In the genomic region with DNA sequence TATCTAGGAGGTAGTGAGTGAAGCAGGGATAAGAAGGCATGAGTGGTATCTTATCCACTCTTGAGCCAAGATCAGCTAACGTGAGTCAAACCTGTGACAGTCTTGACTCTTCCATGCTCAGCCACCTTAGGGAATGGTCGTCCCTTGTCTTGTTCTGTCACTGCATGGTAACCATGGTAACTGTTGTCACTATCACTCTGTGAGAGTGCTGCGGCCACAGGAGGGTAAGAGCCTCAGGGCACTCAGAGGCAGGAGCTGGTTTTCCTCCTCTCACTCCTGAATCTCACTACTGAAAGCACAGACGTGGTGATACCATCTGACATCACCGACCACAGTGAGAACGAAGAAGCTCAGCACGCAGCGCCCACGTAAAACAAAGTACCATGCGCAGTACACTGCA, we compare ENCODE assay signal across 28 mouse cellular contexts. TPM values are rescaled to one million over a fixed set of nuclear protein-coding genes. Genes with fewer than 3 reads are reported as not detected.
DNase-seq lines count a peak whose midpoint lies in the region; ATAC-seq and TF ChIP-seq lines count a peak whose summit lies in the region.
"Had no signal": no experiment of that assay in that cellular context is flagged by ENCODE, and none has a peak within 500 bp of the region (broad histone marks: within the 10 kb centered on the region; RNA-seq: fewer than 3 reads in every experiment).

No protein-coding gene starts in this region.

- no peaks in the 10 kb centered on the region for H3K27me3 ChIP-seq in kidney, embryonic 14.5 days (ENCODE audit: control insufficient read depth, insufficient read depth, low read length)
- H3K27me3 ChIP-seq in midbrain, postnatal 0 days (ENCODE audit: insufficient read depth, low read length), result no peaks in the 10 kb centered on the region

- ATAC-seq in frontal cortex, adult (ENCODE audit: low TSS enrichment), result peak; percentile 57; the same call in 1 of the 2 replicates
- peak; percentile 52; the same call in 1 of the 2 replicates for ATAC-seq in kidney, embryonic 14.5 days (ENCODE audit: low FRiP score, low TSS enrichment)
- ATAC-seq in midbrain, postnatal 0 days (ENCODE audit: low FRiP score), result peak; percentile 34; the same call in 1 of the 2 replicates
- no peak for ATAC-seq in granulocyte monocyte progenitor cell, adult 5-6 weeks (replicated peaks; ENCODE audit: poor library complexity, severe bottlenecking)
- ATAC-seq: intestine, postnatal 0 days had no signal

- no peaks in the 10 kb centered on the region for H3K4me1 ChIP-seq in kidney, embryonic 14.5 days (ENCODE audit: control insufficient read depth, insufficient read depth, low read length)
- H3K4me1 ChIP-seq in midbrain, postnatal 0 days (ENCODE audit: insufficient read depth, low read length), result no peaks in the 10 kb centered on the region
- H3K4me1 ChIP-seq: liver, embryonic 13.5 days had no signal

- no peaks in the 10 kb centered on the region for H3K36me3 ChIP-seq in kidney, embryonic 14.5 days (ENCODE audit: control insufficient read depth, insufficient read depth, low read length)
- H3K36me3 ChIP-seq in midbrain, postnatal 0 days (ENCODE audit: insufficient read depth, low read length), result no peaks in the 10 kb centered on the region
- H3K36me3 ChIP-seq: liver, embryonic 13.5 days had no signal

- no peak overlapping the region for H3K9ac ChIP-seq in kidney, embryonic 14.5 days (ENCODE audit: low read depth, low read length)
- H3K9ac ChIP-seq in midbrain, postnatal 0 days (replicated peaks; ENCODE audit: low read length, poor library complexity, severe bottlenecking), result no peak overlapping the region; the same call in 1 of the 2 replicates
- H3K9ac ChIP-seq: liver, embryonic 13.5 days had no signal

- H3K4me3 ChIP-seq in kidney, embryonic 14.5 days (ENCODE audit: low read length), result no peak overlapping the region
- no peak overlapping the region for H3K4me3 ChIP-seq in midbrain, postnatal 0 days (ENCODE audit: low read depth, low read length)
- H3K4me3 ChIP-seq: gastrocnemius, adult 2 months; liver, embryonic 13.5 days had no signal

- no peak for TF ChIP-seq CTCF in midbrain, postnatal 0 days (IDR thresholded peaks at IDR 0.05)

- H3K4me2 ChIP-seq in kidney, embryonic 14.5 days (replicated peaks; ENCODE audit: low read depth, low read length), result no peak overlapping the region
- H3K4me2 ChIP-seq in midbrain, postnatal 0 days (ENCODE audit: low read depth, low read length, poor library complexity, severe bottlenecking), result no peak overlapping the region
- H3K4me2 ChIP-seq: heart, embryonic 11.5 days; liver, embryonic 13.5 days had no signal

- no peak overlapping the region for H3K27ac ChIP-seq in kidney, embryonic 14.5 days (ENCODE audit: low read depth, low read length)
- no peak overlapping the region for H3K27ac ChIP-seq in midbrain, postnatal 0 days (ENCODE audit: low read depth, low read length)
- H3K27ac ChIP-seq: gastrocnemius, adult 2 months; liver, embryonic 13.5 days had no signal

- DNase-seq in frontal cortex, postnatal 14 days (ENCODE audit: low spot score in 2 of 2), result no peak
- no peak for DNase-seq in kidney, adult 18-20 months
- DNase-seq in mesoderm, embryonic 11.5 days (ENCODE audit: low read depth, low spot score), result peak; percentile 11
- DNase-seq in midbrain, postnatal 0 days (ENCODE audit: low spot score), result no peak
- DNase-seq: adrenal gland, adult 2 months; gastrocnemius, adult 2 months; kidney, postnatal 4 days; layer of hippocampus, adult 9-11 months; liver, embryonic 13.5 days; lung, adult 2 months; lung, postnatal 14 days; right cerebral cortex, postnatal 25 days had no signal

- no peaks in the 10 kb centered on the region for H3K9me3 ChIP-seq in kidney, embryonic 14.5 days (ENCODE audit: control insufficient read depth, low read length)
- no peaks in the 10 kb centered on the region for H3K9me3 ChIP-seq in midbrain, postnatal 0 days (ENCODE audit: low read length)
- H3K9me3 ChIP-seq: liver, embryonic 13.5 days had no signal

- 66% methylated on average over 10 of the region's 10 CpGs for WGBS in kidney, embryonic 14.5 days
- 41% methylated on average over 10 of the region's 10 CpGs for WGBS in midbrain, postnatal 0 days

RNA-seq across cellular contexts. Expression of a gene that starts 19.7 kb away (rescaled TPM):
- not detected in 2 replicates for polyA plus RNA-seq in kidney, embryonic 14.5 days (2014; fragmentation: Nextera tagmentation; extraction: Ambion mirVana)
- total RNA-seq in midbrain, postnatal 0 days (2014; rRNA removed), result 18.5 and 20.0 TPM in 2 replicates
- polyA plus RNA-seq in midbrain, postnatal 0 days (2015; fragmentation: Nextera tagmentation; extraction: Ambion mirVana), result 10.3 and 10.4 TPM in 2 replicates
- total RNA-seq in granulocyte monocyte progenitor cell, adult 5-6 weeks (2014; fragmentation: Nextera tagmentation), result not detected in 2 replicates
- not detected in 2 replicates for total RNA-seq in granulocyte monocyte progenitor cell, adult 5-6 weeks (2017)
- total RNA-seq: megakaryocyte progenitor cell, adult 5-6 weeks; MEL; monocyte, adult 5-6 weeks; neutrophil, adult 5-6 weeks had no signal
- polyA plus RNA-seq: C2C12; liver, embryonic 13.5 days; spleen, adult 2 months had no signal

RNA-seq across cellular contexts. Expression of a gene that starts 24.1 kb away (rescaled TPM):
- not detected in 2 replicates for polyA plus RNA-seq in kidney, embryonic 14.5 days (2014; fragmentation: Nextera tagmentation; extraction: Ambion mirVana)
- 0.11 TPM in 1 of 2 replicates, not detected in the other for total RNA-seq in midbrain, postnatal 0 days (2014; rRNA removed)
- polyA plus RNA-seq in midbrain, postnatal 0 days (2015; fragmentation: Nextera tagmentation; extraction: Ambion mirVana), result 0.06 and 0.10 TPM in 2 replicates
- not detected in 2 replicates for total RNA-seq in granulocyte monocyte progenitor cell, adult 5-6 weeks (2014; fragmentation: Nextera tagmentation)
- total RNA-seq in granulocyte monocyte progenitor cell, adult 5-6 weeks (2017), result not detected in 2 replicates
- total RNA-seq: gastrocnemius, adult 2 months; left cerebral cortex, postnatal 25 days; megakaryocyte progenitor cell, adult 5-6 weeks; MEL; monocyte, adult 5-6 weeks; neutrophil, adult 5-6 weeks had no signal
- polyA plus RNA-seq: C2C12; heart, embryonic 11.5 days; heart, postnatal 0 days; liver, embryonic 13.5 days; urinary bladder, adult 2 months had no signal

RNA-seq across cellular contexts. Expression of a gene that starts 49.1 kb away (rescaled TPM):
- not detected in 2 replicates for polyA plus RNA-seq in kidney, embryonic 14.5 days (2014; fragmentation: Nextera tagmentation; extraction: Ambion mirVana)
- total RNA-seq in midbrain, postnatal 0 days (2014; rRNA removed), result 0.05 TPM in 1 of 2 replicates, not detected in the other
- polyA plus RNA-seq in midbrain, postnatal 0 days (2015; fragmentation: Nextera tagmentation; extraction: Ambion mirVana), result not detected in 2 replicates
- total RNA-seq in granulocyte monocyte progenitor cell, adult 5-6 weeks (2014; fragmentation: Nextera tagmentation), result not detected in 2 replicates
- not detected in 2 replicates for total RNA-seq in granulocyte monocyte progenitor cell, adult 5-6 weeks (2017)
- total RNA-seq: adrenal gland, adult 2 months; adrenal gland, postnatal 4 days; gastrocnemius, adult 2 months; left cerebral cortex, adult 18-20 months; left cerebral cortex, postnatal 25 days; megakaryocyte progenitor cell, adult 5-6 weeks; MEL; monocyte, adult 5-6 weeks had no signal
- polyA plus RNA-seq: adrenal gland, adult 2 months; C2C12; heart, embryonic 11.5 days; liver, embryonic 13.5 days had no signal

Comparison
In these comparisons a context has a peak if more than half of its experiments do, and no peak if none do; other contexts are left out.
1. RNA of a gene that starts 19.7 kb away (total RNA-seq): 18.5 to 20.0 TPM in midbrain, postnatal 0 days; not detected in granulocyte monocyte progenitor cell, adult 5-6 weeks; every median in the first group is over 10 times any median in the second.